Mouse (Mus musculus): Measurements from ENCODE around the gene Car14.
"Not testable (repeated sequence)": the region's sequence is repeated elsewhere in the genome, so short reads cannot be mapped to it uniquely, and the experiment has no call there.

Gene Car14

GRCm38 (mm10) chr3:95924185-95924584, 19.7 kb upstream of the Car14 start:
- no peak for DNase-seq (ENCODE audit: low spot score)

DNA sequence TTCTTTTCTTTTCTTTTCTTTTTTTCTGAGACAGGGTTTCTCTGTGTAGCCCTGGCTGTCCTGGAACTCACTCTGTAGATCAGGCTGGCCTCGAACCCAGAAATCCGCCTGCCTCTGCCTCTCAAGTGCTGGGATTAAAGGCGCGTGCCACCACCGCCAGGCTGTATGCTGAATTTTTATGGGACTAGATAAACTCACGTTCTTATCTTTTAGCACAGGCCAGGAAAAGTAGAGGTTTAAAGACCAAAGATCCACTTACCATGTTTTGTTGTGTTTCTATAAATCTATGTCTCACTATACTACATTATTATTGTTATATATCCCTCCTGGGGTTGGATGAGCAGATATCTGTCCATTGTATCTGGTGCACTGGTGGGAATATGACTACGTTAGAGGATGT, 18.9 kb upstream of the Car14 start:
- not testable (repeated sequence) for DNase-seq (ENCODE audit: low spot score)

GRCm38 (mm10) chr3:95920532-95920931, 16.0 kb upstream of the Car14 start:
- not testable (repeated sequence) for DNase-seq (ENCODE audit: low spot score)

- no peak for DNase-seq (ENCODE audit: low spot score)
Measured at GRCm38 (mm10) chr3:95916760-95917159, 12.3 kb upstream of the Car14 start.

- DNase-seq (ENCODE audit: low spot score) = no peak
Measured at GRCm38 (mm10) chr3:95914706-95915105, 10.2 kb upstream of the Car14 start.

- DNase-seq (ENCODE audit: low spot score) = no peak
Measured at GRCm38 (mm10) chr3:95907613-95908012, 3.1 kb upstream of the Car14 start.

DNA sequence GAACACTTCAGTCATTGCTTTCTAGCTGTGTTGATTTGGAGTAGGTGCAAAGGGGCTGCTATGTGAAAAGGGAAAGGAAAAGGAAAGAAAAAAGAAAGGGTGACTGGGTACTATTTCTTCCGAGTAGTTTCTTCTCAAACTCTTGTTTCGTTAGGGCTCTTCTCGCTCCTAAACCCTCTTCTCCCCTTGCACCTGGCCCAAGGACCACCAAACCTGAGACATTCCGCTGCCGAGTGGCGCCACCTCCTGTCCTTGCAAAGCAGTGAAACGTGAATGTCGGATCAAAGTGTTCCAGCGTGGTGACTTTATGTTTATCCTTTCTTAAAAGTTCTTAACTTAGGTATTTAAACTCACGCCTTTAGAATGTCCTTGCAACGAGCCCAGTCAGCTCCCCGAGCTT, 2.4 kb upstream of the Car14 start:
- DNase-seq (ENCODE audit: low spot score) = no peak

GRCm38 (mm10) chr3:95905940-95906492, 1.5 kb upstream of the Car14 start:
- DNase-seq (ENCODE audit: low spot score) = no peak

- DNase-seq (ENCODE audit: low spot score) = no peak
Measured at GRCm38 (mm10) chr3:95905146-95905939, 852 bp upstream of the Car14 start.

- no peak for DNase-seq (ENCODE audit: low spot score)
Measured at GRCm38 (mm10) chr3:95903753-95904502, 563 bp downstream of the Car14 start.

GRCm38 (mm10) chr3:95902643-95903042, 1.8 kb downstream of the Car14 start:
- DNase-seq (ENCODE audit: low spot score) = no peak

- DNase-seq (ENCODE audit: low spot score) = no peak
Measured at GRCm38 (mm10) chr3:95902373-95902625, 2.2 kb downstream of the Car14 start.

- DNase-seq (ENCODE audit: low spot score) = no peak
Measured at GRCm38 (mm10) chr3:95901616-95902372, 2.7 kb downstream of the Car14 start.

DNA sequence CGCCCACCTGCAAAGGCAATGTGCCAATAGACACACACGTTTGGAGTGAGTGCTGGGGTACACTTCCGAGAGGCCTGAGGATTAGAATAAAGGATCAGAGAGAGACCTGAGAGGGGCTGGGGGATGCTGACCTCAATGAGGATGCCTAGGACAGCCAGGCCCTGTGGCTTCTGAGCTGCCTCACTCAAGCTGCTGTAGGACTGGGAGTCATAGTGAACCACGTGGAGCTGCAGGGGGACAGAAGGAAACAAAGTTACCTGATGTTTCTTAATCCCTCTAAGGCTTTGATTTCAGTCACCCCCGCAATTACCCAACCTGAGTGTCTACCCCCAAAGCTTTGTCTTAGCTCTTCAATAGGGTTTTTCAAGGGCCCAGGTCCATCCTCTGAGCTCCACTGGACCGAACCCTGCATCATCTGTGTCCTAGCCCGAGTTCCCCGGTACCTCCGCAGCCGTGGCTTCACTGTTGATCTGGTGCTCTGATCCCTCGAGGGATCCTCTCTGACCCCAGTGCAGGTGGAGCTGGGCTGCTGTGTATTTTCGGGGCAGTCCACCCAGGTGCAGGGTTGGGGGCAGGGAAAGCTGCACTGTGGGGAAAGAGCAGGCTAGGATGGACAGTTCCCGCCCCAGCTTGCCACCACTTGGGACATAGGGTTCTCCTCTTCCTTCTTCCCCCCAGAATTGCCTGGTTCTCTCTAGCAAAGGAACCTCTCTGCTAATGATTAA, 4.5 kb downstream of the Car14 start:
- DNase-seq (ENCODE audit: low spot score) = no peak

DNA sequence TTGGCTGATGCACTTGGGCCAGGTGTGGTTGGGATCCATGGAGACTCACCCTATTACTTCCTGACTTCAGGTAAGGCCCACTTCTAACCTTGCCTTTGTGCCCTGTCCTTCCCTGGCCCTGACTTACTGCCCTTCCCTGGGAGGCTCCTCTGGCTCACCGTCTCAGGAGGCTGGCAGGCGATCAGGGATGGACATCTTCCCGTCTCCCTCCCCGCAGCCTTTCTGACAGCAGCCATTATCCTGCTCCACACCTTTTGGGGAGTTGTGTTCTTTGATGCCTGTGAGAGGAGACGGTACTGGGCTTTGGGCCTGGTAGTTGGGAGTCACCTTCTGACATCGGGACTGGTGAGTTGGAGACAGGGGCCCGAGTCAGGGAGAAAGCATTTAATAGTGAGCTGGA, 9.0 kb downstream of the Car14 start:
- not testable (repeated sequence) for DNase-seq (ENCODE audit: low spot score)

GRCm38 (mm10) chr3:95894317-95895160, 10.0 kb downstream of the Car14 start:
- DNase-seq (ENCODE audit: low spot score) = peak; percentile 64

- DNase-seq (ENCODE audit: low spot score) = peak; percentile 88
Measured at GRCm38 (mm10) chr3:95893606-95894316, 10.7 kb downstream of the Car14 start, which contains the start of gene Aph1a. Gene Aph1a (plus strand): TSS chr3:95893969.

- no peak for DNase-seq (ENCODE audit: low spot score)
Measured at GRCm38 (mm10) chr3:95893126-95893525, 11.4 kb downstream of the Car14 start.

- DNase-seq (ENCODE audit: low spot score) = no peak
Measured at GRCm38 (mm10) chr3:95892066-95893052, 12.1 kb downstream of the Car14 start.
